Mouse (Mus musculus) 3134 (cell line): Measurements from ENCODE around the gene Pknox2.

Experiments
- DNase-seq: peaks from one replicate; pipeline ENCODE4 v3.0.0-alpha.2; 2011; ENCODE audit warnings: low spot score; ENCODE audit not compliant: insufficient read length; ENCODE audit errors: extremely low read depth

The Pknox2 gene

GRCm38 (mm10) chr9:36950271-36951132, 196.7 kb downstream of the Pknox2 start:
- DNase-seq: no peak

GRCm38 (mm10) chr9:36948181-36948580, 199.0 kb downstream of the Pknox2 start:
- DNase-seq: no peak

GRCm38 (mm10) chr9:36947056-36947694, 200.0 kb downstream of the Pknox2 start:
- no peak for DNase-seq

- DNase-seq: no peak
These were observed 202.4 kb downstream of the Pknox2 start for GRCm38 (mm10) chr9:36944843-36945242.

GRCm38 (mm10) chr9:36942561-36942960, 204.6 kb downstream of the Pknox2 start:
- DNase-seq: no peak

- no peak for DNase-seq
These were observed 205.1 kb downstream of the Pknox2 start for GRCm38 (mm10) chr9:36942131-36942530.

GRCm38 (mm10) chr9:36941565-36941964, 205.6 kb downstream of the Pknox2 start:
- DNase-seq: no peak

GRCm38 (mm10) chr9:36938601-36939078, 208.6 kb downstream of the Pknox2 start:
- DNase-seq: no peak

- DNase-seq: peak; percentile 51
These were observed 213.3 kb downstream of the Pknox2 start for GRCm38 (mm10) chr9:36933813-36934493.

GRCm38 (mm10) chr9:36932950-36933812, 214.0 kb downstream of the Pknox2 start:
- no peak for DNase-seq

- no peak for DNase-seq
These were observed 215.6 kb downstream of the Pknox2 start for GRCm38 (mm10) chr9:36931657-36932056.

GRCm38 (mm10) chr9:36923753-36924152, 223.5 kb downstream of the Pknox2 start:
- no peak for DNase-seq

- DNase-seq: no peak
These were observed 225.3 kb downstream of the Pknox2 start for GRCm38 (mm10) chr9:36921718-36922415.

GRCm38 (mm10) chr9:36919472-36919871, 227.7 kb downstream of the Pknox2 start:
- DNase-seq: no peak

- no peak for DNase-seq
These were observed 228.6 kb downstream of the Pknox2 start for GRCm38 (mm10) chr9:36918582-36918981.

GRCm38 (mm10) chr9:36916915-36917314, 230.3 kb downstream of the Pknox2 start:
- no peak for DNase-seq

- DNase-seq: peak; percentile 30
These were observed 230.8 kb downstream of the Pknox2 start for GRCm38 (mm10) chr9:36916362-36916761.

GRCm38 (mm10) chr9:36905452-36905851, 241.8 kb downstream of the Pknox2 start:
- DNase-seq: peak; percentile 53

- DNase-seq: no peak
These were observed 246.7 kb downstream of the Pknox2 start for GRCm38 (mm10) chr9:36900464-36900863.

GRCm38 (mm10) chr9:36898560-36898959, 248.6 kb downstream of the Pknox2 start:
- peak; percentile 63 for DNase-seq
